Mouse (Mus musculus) lung, adult 2 months (tissue): ENCODE measurements at regions not wholly inside any gene's neighbourhood (a gene's known extent, or its start where the extent isn't known, plus 50 kb on each side); places are given as distances from the start of the nearest gene placed in this dataset.

Source experiments
- CTCF ChIP-seq: fragments of 200-500 bp; IDR thresholded peaks from 2 replicates; pipeline ENCODE4 v1.5.1; 2011; ENCODE audit warnings: mild to moderate bottlenecking, low read length, control low read depth; ENCODE audit not compliant: insufficient read depth
- POLR2A ChIP-seq: fragments of 200-500 bp; IDR thresholded peaks from 2 replicates; pipeline ENCODE4 v1.6.1; 2011; ENCODE audit warnings: low read depth, mild to moderate bottlenecking, control low read depth, low read length, borderline replicate concordance; ENCODE audit errors: extremely low read depth

- no peak for TF ChIP-seq CTCF
- TF ChIP-seq POLR2A = no peak
Observed at GRCm38 (mm10) chr9:61321825-61322224, 50.3 kb upstream of the Tle3 start.
